Mouse (Mus musculus) olfactory bulb, adult 2 months (tissue): Measurements from ENCODE around the gene Fyco1. TPM values are rescaled to one million over a fixed set of nuclear protein-coding genes. Genes with fewer than 3 reads are reported as not detected.
"Not testable (repeated sequence)": the region's sequence is repeated elsewhere in the genome, so short reads cannot be mapped to it uniquely, and the experiment has no call there.

Experiments used
- H3K27ac ChIP-seq: fragments of 200-500 bp; 2 replicates; pipeline ENCODE4 v1.5.1; 2012; ENCODE audit warnings: low read depth, low read length; ENCODE audit not compliant: insufficient read depth
- H3K4me1 ChIP-seq: fragments of 200-500 bp; 2 replicates; pipeline ENCODE4 v1.6.1; 2012; ENCODE audit warnings: low read length; ENCODE audit not compliant: control insufficient read depth, insufficient read depth
- H3K4me3 ChIP-seq: fragments of 200-500 bp; 2 replicates; pipeline ENCODE4 v1.5.1; 2012; ENCODE audit warnings: mild to moderate bottlenecking, low read depth, low read length, moderate library complexity; ENCODE audit not compliant: insufficient read depth
- CTCF ChIP-seq: fragments of 200-500 bp; IDR thresholded peaks from 2 replicates; pipeline ENCODE4 v1.5.1; 2012; ENCODE audit warnings: low read depth, mild to moderate bottlenecking, low read length, moderate library complexity; ENCODE audit not compliant: insufficient read depth
- POLR2A ChIP-seq: fragments of 200-500 bp; IDR thresholded peaks from 2 replicates; pipeline ENCODE4 v1.6.1; 2012; ENCODE audit warnings: mild to moderate bottlenecking, low read depth, low read length, moderate library complexity; ENCODE audit not compliant: insufficient read depth
- WGBS: fragments of 180-500 bp; shearing (Covaris S2); methylation state at CpG from one replicate; pipeline ENCODE4 v1.1.7; 2018; 5-methylcytosine and 5-hydroxymethylcytosine counted together
- polyA plus RNA-seq: library from polyadenylated mRNA; stranded (reverse); fragments of >200 nt; gene quantifications from 2 replicates; pipeline ENCODE4 v1.2.4, GENCODE M21; 2012; ENCODE audit warnings: low replicate concordance; ENCODE audit not compliant: missing spikeins, insufficient read depth, insufficient read length

Fyco1 gene
- polyA plus RNA-seq, 1 experiment: not detected

- no peaks in the 10 kb centered on the region for H3K4me1 ChIP-seq
- no peak overlapping the region for H3K27ac ChIP-seq
- no peak overlapping the region for H3K4me3 ChIP-seq
- 86% methylated on average over 4 of the region's 4 CpGs for WGBS
- TF ChIP-seq POLR2A (no peak), CTCF (no peak)
These were observed 88.8 kb downstream of the Fyco1 start for GRCm38 (mm10) chr9:123762886-123763285.

- no peak overlapping the region for H3K27ac ChIP-seq
These were observed 90.9 kb downstream of the Fyco1 start for GRCm38 (mm10) chr9:123760806-123761205.

GRCm38 (mm10) chr9:123758645-123759044 lies 93.1 kb downstream of the Fyco1 start:
- H3K27ac ChIP-seq: no peak overlapping the region
- no peak for TF ChIP-seq CTCF
- no peak for TF ChIP-seq POLR2A
- WGBS: 76% methylated on average over 4 of the region's 4 CpGs
- no peaks in the 10 kb centered on the region for H3K4me1 ChIP-seq
- no peak overlapping the region for H3K4me3 ChIP-seq

More at GRCm38 (mm10) chr9:123760806-123761205, 90.9 kb downstream of the Fyco1 start:
- TF ChIP-seq CTCF (no peak), POLR2A (no peak)
- no peaks in the 10 kb centered on the region for H3K4me1 ChIP-seq
- 90% methylated on average over 3 of the region's 3 CpGs for WGBS
- no peak overlapping the region for H3K4me3 ChIP-seq

- Histone ChIP-seq H3K4me1 (no peaks in the 10 kb centered on the region), H3K4me3 (no peak overlapping the region), H3K27ac (no peak overlapping the region)
- TF ChIP-seq CTCF (no peak), POLR2A (no peak)
- WGBS: 90% methylated on average over 1 of the region's 1 CpGs
These were observed 93.5 kb downstream of the Fyco1 start for GRCm38 (mm10) chr9:123758156-123758555.

- TF ChIP-seq POLR2A (no peak), CTCF (no peak)
- Histone ChIP-seq H3K27ac (no peak overlapping the region), H3K4me1 (no peaks in the 10 kb centered on the region), H3K4me3 (no peak overlapping the region)
- WGBS: 54% methylated on average over 2 of the region's 2 CpGs
These were observed 94.4 kb downstream of the Fyco1 start for GRCm38 (mm10) chr9:123757326-123757725.

GRCm38 (mm10) chr9:123756752-123757151 lies 94.9 kb downstream of the Fyco1 start:
- H3K4me3 ChIP-seq: no peak overlapping the region
- H3K4me1 ChIP-seq: no peaks in the 10 kb centered on the region
- H3K27ac ChIP-seq: no peak overlapping the region
- no peak for TF ChIP-seq CTCF
- no peak for TF ChIP-seq POLR2A
- 84% methylated on average over 3 of the region's 3 CpGs for WGBS

GRCm38 (mm10) chr9:123754333-123754732 lies 97.4 kb downstream of the Fyco1 start:
- no peak for TF ChIP-seq CTCF
- no peak for TF ChIP-seq POLR2A
- Histone ChIP-seq H3K4me1 (no peaks in the 10 kb centered on the region), H3K4me3 (no peak overlapping the region), H3K27ac (no peak overlapping the region)
- WGBS: 94% methylated on average over 4 of the region's 4 CpGs

GRCm38 (mm10) chr9:123749687-123750086 lies 102.0 kb downstream of the Fyco1 start:
- 90% methylated on average over 8 of the region's 8 CpGs for WGBS

GRCm38 (mm10) chr9:123740799-123741198 lies 110.9 kb downstream of the Fyco1 start:
- no peak overlapping the region for H3K4me3 ChIP-seq
- no peak overlapping the region for H3K27ac ChIP-seq
- WGBS: 81% methylated on average over 4 of the region's 4 CpGs
- TF ChIP-seq CTCF (no peak), POLR2A (no peak)
- no peaks in the 10 kb centered on the region for H3K4me1 ChIP-seq

More at GRCm38 (mm10) chr9:123749687-123750086, 102.0 kb downstream of the Fyco1 start:
- not testable (repeated sequence) for H3K27ac ChIP-seq, H3K4me3 ChIP-seq, H3K4me1 ChIP-seq

Other genes starting within 250 kb of the Fyco1 start
- gene Slc6a20b, start 219.3 kb downstream of the Fyco1 start, polyA plus RNA-seq: not detected in 2 replicates
- 500 TPM in 1 of 2 replicates, not detected in the other for gene Ccr9, start 173.5 kb downstream of the Fyco1 start, polyA plus RNA-seq
- gene Slc6a20a, start 173.0 kb downstream of the Fyco1 start, polyA plus RNA-seq: not detected in 2 replicates
- gene Lztfl1, start 134.2 kb downstream of the Fyco1 start, polyA plus RNA-seq: not detected in 2 replicates
- gene Cxcr6, start 45.4 kb downstream of the Fyco1 start, polyA plus RNA-seq: not detected in 2 replicates
- gene Xcr1, start 10.1 kb upstream of the Fyco1 start, polyA plus RNA-seq: not detected in 2 replicates
- gene Ccr1, start 116.8 kb upstream of the Fyco1 start, polyA plus RNA-seq: not detected in 2 replicates
- gene Ccr1l1, start 126.5 kb upstream of the Fyco1 start, polyA plus RNA-seq: not detected in 2 replicates
- not detected in 2 replicates for gene Ccr3, start 170.1 kb upstream of the Fyco1 start, polyA plus RNA-seq